Mouse (Mus musculus) lung, postnatal 25 days (tissue): ENCODE results near the gene 1700092M07Rik.
"Not testable (repeated sequence)": the region's sequence is repeated elsewhere in the genome, so short reads cannot be mapped to it uniquely, and the experiment has no call there.

Experiments
- DNase-seq: peaks from one replicate; pipeline ENCODE4 v3.0.0; 2022; ENCODE audit warnings: low spot score

Gene 1700092M07Rik

GRCm38 (mm10) chr19:8716767-8717475 lies 23.6 kb upstream of the 1700092M07Rik start:
- no peak for DNase-seq

DNA sequence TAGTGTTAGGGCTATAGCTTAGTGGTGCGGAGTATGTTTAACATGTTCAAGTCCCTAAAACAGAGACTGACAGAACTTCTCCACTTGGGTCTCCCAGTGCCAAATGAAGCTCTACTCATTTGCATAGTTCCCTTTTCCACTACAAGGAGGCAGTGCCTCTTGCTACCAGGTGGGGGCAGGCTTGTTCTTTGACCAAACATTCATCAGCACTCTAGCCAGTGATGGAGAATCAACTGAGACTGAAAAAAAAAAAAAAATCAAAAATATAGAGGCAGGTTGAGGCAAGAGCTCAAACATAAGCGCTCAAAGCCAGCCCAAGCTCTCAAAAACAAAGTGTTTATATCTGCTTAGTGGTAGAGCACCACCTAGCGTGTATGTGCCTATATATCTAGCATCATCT lies 22.2 kb upstream of the 1700092M07Rik start:
- DNase-seq, result peak; percentile 80

GRCm38 (mm10) chr19:8719037-8719436 lies 21.5 kb upstream of the 1700092M07Rik start:
- not testable (repeated sequence) for DNase-seq

- DNase-seq, result no peak
Observed at GRCm38 (mm10) chr19:8721378-8721777, 19.1 kb upstream of the 1700092M07Rik start.

GRCm38 (mm10) chr19:8722021-8722420 lies 18.5 kb upstream of the 1700092M07Rik start:
- no peak for DNase-seq

DNA sequence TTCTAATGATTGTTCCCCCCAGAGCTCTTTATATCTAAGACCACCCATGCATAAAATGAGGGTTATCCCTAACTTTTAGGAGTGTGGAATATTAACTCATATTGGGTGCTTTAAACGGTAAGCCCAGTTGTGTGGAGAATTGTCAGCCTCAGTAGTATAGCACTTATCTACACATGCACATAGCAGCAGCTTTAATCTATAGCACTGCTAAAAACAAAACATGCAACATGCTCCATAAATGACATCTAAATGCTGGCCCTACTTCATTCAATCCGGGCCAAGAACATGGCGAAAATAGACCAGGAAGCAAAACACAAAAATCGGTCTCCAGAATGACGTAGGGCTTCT lies 18.0 kb upstream of the 1700092M07Rik start:
- DNase-seq, result no peak

DNA sequence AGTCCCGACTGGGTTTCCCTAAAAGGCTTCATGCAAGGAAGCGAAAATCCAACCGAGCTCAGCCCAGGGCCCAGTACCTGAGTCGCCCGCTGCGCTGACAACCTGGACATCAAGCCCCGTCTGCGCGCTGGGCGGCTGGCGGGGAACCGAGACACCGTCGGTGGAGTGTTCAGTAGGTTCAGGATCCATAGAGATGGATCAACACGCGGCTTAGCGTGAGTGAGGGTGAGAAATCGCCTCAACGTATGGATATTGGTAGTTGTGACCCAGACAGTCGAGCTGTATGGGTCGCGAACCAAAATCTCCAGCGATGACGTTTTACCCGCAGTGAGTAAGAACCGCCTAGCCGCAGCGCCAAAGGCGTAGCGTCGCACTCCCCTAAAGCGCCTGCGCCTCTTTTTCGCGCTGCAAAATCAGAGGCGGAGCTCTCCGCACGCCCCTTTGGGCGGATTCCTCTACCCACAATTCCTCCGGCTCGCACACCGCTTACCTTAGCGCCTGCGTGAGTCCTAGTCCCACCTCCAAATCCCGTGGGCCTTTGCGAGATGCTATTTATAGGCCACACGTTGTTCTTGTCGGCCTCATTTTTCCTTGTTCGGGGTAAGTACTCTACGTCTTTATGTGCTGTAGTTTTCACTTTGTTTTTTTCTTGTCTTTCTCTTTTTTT lies 17.5 kb upstream of the 1700092M07Rik start, which contains the start of gene Slc3a2:
Slc3a2 (minus strand) TSS at position 463 of the 667 bp plus-strand sequence.
- peak; percentile 99 for DNase-seq

DNA sequence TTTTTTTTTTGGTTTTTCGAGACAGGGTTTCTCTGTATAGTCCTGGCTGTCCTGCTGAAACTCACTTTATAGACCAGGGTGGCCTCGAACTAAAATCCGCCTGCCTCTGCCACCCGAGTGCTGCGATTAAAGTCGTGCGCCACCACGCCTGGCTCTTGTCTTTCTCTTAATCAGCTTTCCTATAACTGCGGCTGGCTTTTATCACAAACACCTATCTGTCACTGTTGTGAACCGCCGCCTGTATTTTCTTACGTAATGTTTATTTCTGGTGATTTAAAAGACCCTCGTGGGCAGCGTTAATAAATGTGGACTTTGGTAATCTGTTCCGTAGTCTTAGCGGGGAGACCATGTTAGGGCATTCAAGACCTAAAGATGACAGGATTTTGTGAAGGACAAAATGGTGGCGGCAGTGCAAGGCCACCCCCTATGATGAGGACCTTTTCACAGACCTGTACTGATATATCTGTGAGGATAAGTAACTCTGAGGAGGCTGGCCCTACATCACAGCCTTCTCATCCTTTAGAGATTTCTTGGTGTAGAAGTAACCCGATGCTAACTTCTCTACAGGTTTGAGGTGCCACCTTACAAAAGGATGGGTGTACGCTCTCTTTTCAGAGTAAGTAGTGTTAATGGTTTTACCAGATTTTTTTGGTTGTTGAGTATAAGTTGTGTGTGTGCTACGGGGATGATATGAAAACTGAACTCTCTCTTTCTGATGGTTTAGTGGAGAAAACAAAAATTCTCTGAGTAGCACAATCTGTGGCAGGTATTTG lies 16.8 kb upstream of the 1700092M07Rik start:
- no peak for DNase-seq

- no peak for DNase-seq
Observed at GRCm38 (mm10) chr19:8724392-8724791, 16.1 kb upstream of the 1700092M07Rik start.

GRCm38 (mm10) chr19:8725081-8725613 lies 15.4 kb upstream of the 1700092M07Rik start:
- no peak for DNase-seq

DNA sequence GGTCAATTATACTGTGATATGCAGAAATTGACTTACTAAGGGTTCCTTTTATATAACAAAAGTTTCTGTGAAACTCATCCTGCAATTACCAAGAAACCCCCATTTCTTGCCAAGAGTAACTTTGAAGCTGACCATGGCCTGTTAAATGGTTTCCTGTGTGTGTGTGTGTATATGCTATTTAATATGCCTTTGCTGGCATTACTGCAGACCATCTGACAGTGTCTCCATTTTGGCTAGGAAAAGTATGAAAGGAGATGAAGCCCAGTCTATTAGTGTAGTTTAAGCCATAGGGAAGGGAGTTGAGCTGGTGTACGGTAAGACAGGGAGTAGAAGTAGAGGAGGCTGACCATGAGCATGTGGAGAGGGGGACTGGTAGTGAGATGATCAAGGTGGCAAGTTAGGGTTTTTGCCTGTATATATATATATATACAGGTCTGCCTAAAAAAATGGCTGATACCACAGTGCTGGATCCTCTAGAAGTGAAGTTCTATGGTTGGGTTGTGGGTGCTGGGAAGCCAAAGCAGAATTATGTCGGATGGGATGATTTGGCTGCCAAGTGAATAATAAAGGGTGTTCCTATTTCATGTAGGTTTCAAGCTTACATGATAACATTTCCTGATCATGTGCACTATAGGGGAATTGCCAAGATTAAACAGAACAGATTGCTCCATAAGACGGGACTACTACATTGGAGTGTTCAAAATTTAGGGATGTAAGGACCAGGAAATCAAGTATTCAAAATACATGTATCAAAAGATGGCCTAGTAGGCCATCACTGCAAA lies 13.7 kb upstream of the 1700092M07Rik start:
- no peak for DNase-seq

DNA sequence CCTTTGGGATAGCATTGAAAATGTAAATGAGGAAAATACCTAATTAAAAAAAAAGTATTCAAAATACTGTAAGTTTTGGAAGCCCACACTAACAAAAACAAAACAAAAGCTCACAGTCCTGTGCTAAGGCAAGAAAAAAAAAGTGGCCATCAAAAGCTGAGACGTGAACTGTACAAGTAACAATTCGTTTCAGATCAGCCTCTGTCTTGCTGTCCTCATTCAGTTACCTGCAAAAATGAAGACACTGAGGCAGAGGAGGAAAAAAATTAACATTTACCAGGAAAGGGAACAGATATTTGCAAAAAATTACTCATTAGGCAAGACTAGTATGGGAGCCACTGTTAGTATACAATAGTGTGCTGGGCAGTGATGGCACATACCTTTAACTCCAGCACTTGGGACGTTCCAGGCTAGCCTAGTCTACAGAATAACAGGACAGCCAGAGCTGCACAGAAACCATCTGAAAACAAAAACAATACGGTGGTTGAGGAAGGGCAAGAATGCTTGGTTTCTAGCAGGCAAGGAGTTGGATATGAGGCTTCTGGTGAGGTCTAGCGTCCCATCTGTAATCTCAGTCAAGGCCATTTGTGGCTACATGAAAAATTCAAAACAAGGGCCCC lies 12.9 kb upstream of the 1700092M07Rik start:
- no peak for DNase-seq

DNA sequence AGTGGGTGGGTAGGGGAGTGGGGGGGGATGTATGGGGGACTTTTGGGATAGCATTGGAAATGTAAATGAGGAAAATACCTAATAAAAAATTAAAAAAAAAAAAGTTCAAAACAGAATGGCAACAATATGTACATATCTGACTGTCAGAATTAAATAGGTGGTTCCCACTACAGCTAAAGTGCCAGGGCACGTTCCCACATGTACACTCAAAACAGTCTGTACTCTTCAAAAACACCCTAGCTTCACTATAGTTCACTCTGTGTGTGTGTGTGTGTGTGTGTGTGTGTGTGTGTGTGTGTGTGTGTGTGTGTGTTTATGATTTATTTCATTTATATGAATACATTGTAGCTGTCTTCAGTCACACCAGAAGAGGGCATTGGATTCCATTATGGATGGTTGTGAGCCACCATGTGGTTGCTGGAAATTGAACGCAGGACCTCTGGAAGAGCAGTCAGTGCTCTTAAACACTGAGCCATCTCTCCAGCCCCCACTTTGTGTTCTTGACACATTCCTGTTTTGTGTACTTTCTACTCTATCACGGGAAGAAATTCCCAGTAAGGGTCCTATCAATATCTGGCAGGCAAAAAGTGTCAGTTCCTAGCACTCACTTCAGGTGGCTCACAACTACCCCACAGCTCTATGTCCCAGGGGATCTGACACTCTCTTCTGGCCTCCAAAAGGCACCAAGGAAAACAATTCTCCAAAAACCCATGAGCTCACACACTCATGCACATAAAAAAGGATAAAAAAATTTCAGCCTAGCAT lies 12.0 kb upstream of the 1700092M07Rik start:
- DNase-seq, result not testable (repeated sequence)

GRCm38 (mm10) chr19:8734334-8734733 lies 6.2 kb upstream of the 1700092M07Rik start:
- DNase-seq, result no peak

DNA sequence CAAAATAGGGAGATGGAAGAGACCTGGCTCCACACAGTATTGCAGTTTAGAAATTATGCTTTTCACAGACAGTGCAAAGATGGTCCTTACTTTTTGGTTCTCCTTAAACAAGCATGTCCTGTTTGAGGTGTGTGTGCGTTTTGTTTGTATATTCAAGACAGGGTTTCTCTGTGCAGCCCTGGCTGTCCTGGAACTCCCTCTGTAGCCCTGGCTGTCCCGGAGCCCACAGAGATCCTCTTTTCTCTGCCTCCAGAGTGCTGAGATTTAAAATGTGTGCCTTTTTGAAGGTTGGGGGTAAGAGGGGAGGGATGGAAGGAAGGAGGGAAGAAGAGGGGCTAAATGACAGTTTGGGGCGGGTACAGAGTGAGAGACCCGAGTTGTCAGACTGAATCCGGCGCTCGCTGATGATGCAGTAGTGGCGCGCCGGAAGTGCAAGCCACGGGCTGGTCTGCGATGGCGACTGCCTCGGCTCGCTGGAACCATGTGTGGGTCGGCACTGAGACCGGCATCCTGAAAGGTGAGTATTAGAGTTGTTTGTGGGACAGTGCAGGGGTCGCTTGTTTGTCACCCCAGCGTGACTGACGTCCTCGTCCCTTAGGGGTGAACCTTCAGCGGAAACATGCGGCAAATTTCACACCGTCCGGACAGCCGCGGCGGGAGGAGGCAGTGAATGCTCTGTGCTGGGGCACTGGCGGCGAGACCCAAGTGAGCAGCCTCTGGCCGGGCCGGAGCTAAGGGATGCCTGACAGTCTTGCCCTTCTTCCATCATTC lies 4.9 kb upstream of the 1700092M07Rik start, which contains the start of gene Wdr74:
Wdr74 (plus strand) TSS at position 439 of the 771 bp plus-strand sequence.
- peak; percentile 93 for DNase-seq

DNA sequence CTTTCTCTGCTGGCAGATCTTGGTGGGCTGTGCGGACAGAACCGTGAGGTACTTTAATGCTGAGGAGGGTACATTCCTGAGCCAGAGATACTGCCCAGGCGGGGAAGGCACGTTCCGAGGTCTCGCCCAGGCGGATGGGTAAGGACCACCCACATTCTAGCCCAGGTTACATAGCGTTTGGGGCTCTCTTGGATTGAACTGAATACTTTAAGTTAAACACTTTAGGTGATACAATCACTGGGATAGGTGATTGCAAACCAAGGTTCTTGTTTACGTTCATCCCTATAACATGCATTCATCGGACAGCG lies 4.4 kb upstream of the 1700092M07Rik start:
- DNase-seq, result no peak

GRCm38 (mm10) chr19:8738911-8739310 lies 1.6 kb upstream of the 1700092M07Rik start:
- no peak for DNase-seq

GRCm38 (mm10) chr19:8739646-8740045 lies 872 bp upstream of the 1700092M07Rik start:
- DNase-seq, result no peak

- DNase-seq, result peak; percentile 98
Observed at GRCm38 (mm10) chr19:8741243-8741869, 838 bp downstream of the 1700092M07Rik start, which contains the start of gene Stx5a. Gene Stx5a, plus strand, starts transcription at chr19:8741413.
